Mouse (Mus musculus): ENCODE measurements around the gene Tubgcp4.

GRCm38 (mm10) chr2:121195466-121195865, 25.0 kb downstream of the Tubgcp4 start:
- TF ChIP-seq CTCF (IDR thresholded peaks at IDR 0.05; ENCODE audit: low read depth) (no peak), EP300 (optimal IDR thresholded peaks at IDR 0.05) (no peak)

All from stomach, postnatal 0 days (tissue).